Mouse (Mus musculus): ENCODE results near the gene Gpank1. TPM values are rescaled to one million over a fixed set of nuclear protein-coding genes. Genes with fewer than 3 reads are reported as not detected.

Gene Gpank1
- total and polyA plus RNA-seq, 2 experiments from 2014 or later = 17.0 to 20.2 TPM

- ATAC-seq (ENCODE audit: low FRiP score) = no peak
- 95% methylated on average over 4 of the region's 4 CpGs for WGBS
Observed at GRCm38 (mm10) chr17:35152121-35152520, 30.9 kb downstream of the Gpank1 start.

GRCm38 (mm10) chr17:35153077-35153476, 31.8 kb downstream of the Gpank1 start:
- 87% methylated on average over 9 of the region's 9 CpGs for WGBS
- no peak for TF ChIP-seq CTCF (IDR thresholded peaks at IDR 0.05)

More at GRCm38 (mm10) chr17:35152121-35152520, 30.9 kb downstream of the Gpank1 start:
- no peaks in the 10 kb centered on the region for H3K27me3 ChIP-seq (ENCODE audit: insufficient read depth, low read length)
- peaks cover 80% of the 10 kb centered on the region for H3K36me3 ChIP-seq (ENCODE audit: insufficient read depth, low read length)
- no peak overlapping the region for H3K4me3 ChIP-seq (ENCODE audit: low read depth, low read length)
- H3K4me2 ChIP-seq (ENCODE audit: low read depth, low read length, poor library complexity, severe bottlenecking) = no peak overlapping the region
- no peak for TF ChIP-seq CTCF (IDR thresholded peaks at IDR 0.05)
- no peak for DNase-seq (ENCODE audit: low spot score)
- H3K27ac ChIP-seq (ENCODE audit: low read depth, low read length) = no peak overlapping the region
- no peaks in the 10 kb centered on the region for H3K9me3 ChIP-seq (ENCODE audit: low read length)
- H3K9ac ChIP-seq (replicated peaks; ENCODE audit: low read length, poor library complexity, severe bottlenecking) = no peak overlapping the region
- no peaks in the 10 kb centered on the region for H3K4me1 ChIP-seq (ENCODE audit: insufficient read depth, low read length)

GRCm38 (mm10) chr17:35153931-35154330, 32.7 kb downstream of the Gpank1 start:
- Histone ChIP-seq H3K4me2 (ENCODE audit: low read depth, low read length, poor library complexity, severe bottlenecking) (no peak overlapping the region), H3K27ac (ENCODE audit: low read depth, low read length) (no peak overlapping the region), H3K4me1 (ENCODE audit: insufficient read depth, low read length) (no peaks in the 10 kb centered on the region), H3K9ac (replicated peaks; ENCODE audit: low read length, poor library complexity, severe bottlenecking) (no peak overlapping the region), H3K36me3 (ENCODE audit: insufficient read depth, low read length) (peaks cover 93% of the 10 kb centered on the region), H3K9me3 (ENCODE audit: low read length) (no peaks in the 10 kb centered on the region), H3K4me3 (ENCODE audit: low read depth, low read length) (no peak overlapping the region), H3K27me3 (ENCODE audit: insufficient read depth, low read length) (no peaks in the 10 kb centered on the region)
- ATAC-seq (ENCODE audit: low FRiP score) (no peak), DNase-seq (ENCODE audit: low spot score) (no peak)
- TF ChIP-seq CTCF (IDR thresholded peaks at IDR 0.05) = no peak
- WGBS = 90% methylated on average over 4 of the region's 4 CpGs

More at GRCm38 (mm10) chr17:35153077-35153476, 31.8 kb downstream of the Gpank1 start:
- Histone ChIP-seq H3K4me1 (ENCODE audit: insufficient read depth, low read length) (no peaks in the 10 kb centered on the region), H3K36me3 (ENCODE audit: insufficient read depth, low read length) (peaks cover 85% of the 10 kb centered on the region), H3K9me3 (ENCODE audit: low read length) (no peaks in the 10 kb centered on the region), H3K27me3 (ENCODE audit: insufficient read depth, low read length) (no peaks in the 10 kb centered on the region), H3K27ac (ENCODE audit: low read depth, low read length) (no peak overlapping the region), H3K4me3 (ENCODE audit: low read depth, low read length) (no peak overlapping the region), H3K9ac (replicated peaks; ENCODE audit: low read length, poor library complexity, severe bottlenecking) (no peak overlapping the region), H3K4me2 (ENCODE audit: low read depth, low read length, poor library complexity, severe bottlenecking) (no peak overlapping the region)
- no peak for DNase-seq (ENCODE audit: low spot score)
- ATAC-seq (ENCODE audit: low FRiP score) = no peak

- Histone ChIP-seq H3K27ac (ENCODE audit: low read depth, low read length) (no peak overlapping the region), H3K27me3 (ENCODE audit: insufficient read depth, low read length) (no peaks in the 10 kb centered on the region), H3K9me3 (ENCODE audit: low read length) (no peaks in the 10 kb centered on the region), H3K4me1 (ENCODE audit: insufficient read depth, low read length) (no peaks in the 10 kb centered on the region), H3K9ac (replicated peaks; ENCODE audit: low read length, poor library complexity, severe bottlenecking) (no peak overlapping the region), H3K4me2 (ENCODE audit: low read depth, low read length, poor library complexity, severe bottlenecking) (no peak overlapping the region), H3K36me3 (ENCODE audit: insufficient read depth, low read length) (peaks cover 93% of the 10 kb centered on the region), H3K4me3 (ENCODE audit: low read depth, low read length) (no peak overlapping the region)
- 71% methylated on average over 7 of the region's 7 CpGs for WGBS
- DNase-seq (ENCODE audit: low spot score) (no peak), ATAC-seq (ENCODE audit: low FRiP score) (no peak)
- TF ChIP-seq CTCF (IDR thresholded peaks at IDR 0.05) = no peak
Observed at GRCm38 (mm10) chr17:35154616-35155015, 33.4 kb downstream of the Gpank1 start.

- H3K36me3 ChIP-seq (ENCODE audit: insufficient read depth, low read length) = peaks cover 93% of the 10 kb centered on the region
- H3K4me3 ChIP-seq (ENCODE audit: low read depth, low read length) = no peak overlapping the region
- no peaks in the 10 kb centered on the region for H3K4me1 ChIP-seq (ENCODE audit: insufficient read depth, low read length)
- DNase-seq (ENCODE audit: low spot score) (no peak), ATAC-seq (ENCODE audit: low FRiP score) (no peak)
- no peak overlapping the region for H3K27ac ChIP-seq (ENCODE audit: low read depth, low read length)
- H3K4me2 ChIP-seq (ENCODE audit: low read depth, low read length, poor library complexity, severe bottlenecking) = no peak overlapping the region
- no peaks in the 10 kb centered on the region for H3K27me3 ChIP-seq (ENCODE audit: insufficient read depth, low read length)
- TF ChIP-seq CTCF (IDR thresholded peaks at IDR 0.05) = no peak
- no peaks in the 10 kb centered on the region for H3K9me3 ChIP-seq (ENCODE audit: low read length)
- H3K9ac ChIP-seq (replicated peaks; ENCODE audit: low read length, poor library complexity, severe bottlenecking) = no peak overlapping the region
- WGBS = 93% methylated on average over 12 of the region's 12 CpGs
Observed at GRCm38 (mm10) chr17:35155451-35155850, 34.2 kb downstream of the Gpank1 start.

- H3K27ac ChIP-seq (ENCODE audit: low read depth, low read length) = no peak overlapping the region
- H3K4me3 ChIP-seq (ENCODE audit: low read depth, low read length) = no peak overlapping the region
- H3K27me3 ChIP-seq (ENCODE audit: insufficient read depth, low read length) = no peaks in the 10 kb centered on the region
- no peak for TF ChIP-seq CTCF (IDR thresholded peaks at IDR 0.05)
- peaks cover 97% of the 10 kb centered on the region for H3K36me3 ChIP-seq (ENCODE audit: insufficient read depth, low read length)
- H3K9me3 ChIP-seq (ENCODE audit: low read length) = no peaks in the 10 kb centered on the region
- H3K9ac ChIP-seq (replicated peaks; ENCODE audit: low read length, poor library complexity, severe bottlenecking) = no peak overlapping the region
- H3K4me2 ChIP-seq (ENCODE audit: low read depth, low read length, poor library complexity, severe bottlenecking) = no peak overlapping the region
- DNase-seq (ENCODE audit: low spot score) = no peak
- 91% methylated on average over 33 of the region's 33 CpGs for WGBS
- no peak for ATAC-seq (ENCODE audit: low FRiP score)
- no peaks in the 10 kb centered on the region for H3K4me1 ChIP-seq (ENCODE audit: insufficient read depth, low read length)
Observed at GRCm38 (mm10) chr17:35156461-35157200, 35.4 kb downstream of the Gpank1 start.
